Mouse (Mus musculus): ENCODE data around the gene Mip. TPM values are rescaled to one million over a fixed set of nuclear protein-coding genes. Genes with fewer than 3 reads are reported as not detected.

The Mip gene
- not detected for polyA plus RNA-seq (2014; fragmentation: Illumina TruSeq; extraction: RNeasy Lipid Tissue Mini Kit (QIAGEN cat#74804); ENCODE audit: low read depth, low replicate concordance)

DNA sequence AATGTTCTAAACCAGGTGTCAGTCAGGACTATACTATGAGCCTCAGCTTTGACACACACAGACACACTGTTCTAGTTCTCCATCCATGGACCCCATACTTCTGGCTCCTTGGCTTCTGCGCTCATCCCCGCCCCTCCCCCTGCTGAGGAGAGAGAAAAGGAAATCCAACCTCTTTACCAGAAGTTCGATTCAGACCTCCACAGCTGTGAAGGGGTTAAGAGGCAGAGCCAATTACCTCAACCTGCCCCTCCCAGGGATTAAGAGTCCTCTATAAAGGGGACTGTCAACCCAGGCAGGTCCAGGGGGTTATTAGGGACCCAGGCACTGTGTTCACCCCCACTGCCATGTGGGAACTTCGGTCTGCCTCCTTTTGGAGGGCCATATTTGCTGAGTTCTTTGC, at the start of gene Mip:
Mip (plus strand) TSS at position 301 of the 400 bp plus-strand sequence.

DNA sequence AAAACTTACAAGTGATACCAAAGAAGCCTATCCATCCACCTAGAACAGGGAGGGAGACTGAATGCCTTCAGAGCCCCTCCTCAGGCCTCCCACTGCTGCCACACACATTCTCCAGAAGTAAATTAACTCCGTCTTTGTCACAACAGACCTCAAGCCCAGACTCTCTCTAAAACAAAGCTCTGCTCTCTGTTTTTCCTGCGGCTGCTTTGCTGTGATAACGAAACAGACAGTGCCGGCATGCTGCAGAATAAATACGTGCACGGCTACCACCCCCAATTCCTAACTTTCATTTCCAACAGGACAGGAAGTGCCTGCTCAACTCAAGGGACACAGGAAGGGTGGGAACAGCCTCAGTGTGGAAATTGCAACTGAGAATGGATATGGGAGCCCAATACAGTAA, 45.6 kb upstream of the Mip start, which contains the start of gene Rbms2:
Rbms2 (minus strand) TSS at position 309 of the 400 bp plus-strand sequence.

GRCm38 (mm10) chr10:128194024-128194550, 31.6 kb upstream of the Mip start, which contains the start of gene Gls2:
Gene Gls2, plus strand, starts transcription at chr10:128194457.

GRCm38 (mm10) chr10:128211390-128212108, 14.1 kb upstream of the Mip start, which contains the start of gene Spryd4:
Gene Spryd4, minus strand, starts transcription at chr10:128211807.

GRCm38 (mm10) chr10:128231697-128232419, 6.2 kb downstream of the Mip start, which contains the start of gene Timeless:
Gene Timeless, plus strand, starts transcription at chr10:128232065.

DNA sequence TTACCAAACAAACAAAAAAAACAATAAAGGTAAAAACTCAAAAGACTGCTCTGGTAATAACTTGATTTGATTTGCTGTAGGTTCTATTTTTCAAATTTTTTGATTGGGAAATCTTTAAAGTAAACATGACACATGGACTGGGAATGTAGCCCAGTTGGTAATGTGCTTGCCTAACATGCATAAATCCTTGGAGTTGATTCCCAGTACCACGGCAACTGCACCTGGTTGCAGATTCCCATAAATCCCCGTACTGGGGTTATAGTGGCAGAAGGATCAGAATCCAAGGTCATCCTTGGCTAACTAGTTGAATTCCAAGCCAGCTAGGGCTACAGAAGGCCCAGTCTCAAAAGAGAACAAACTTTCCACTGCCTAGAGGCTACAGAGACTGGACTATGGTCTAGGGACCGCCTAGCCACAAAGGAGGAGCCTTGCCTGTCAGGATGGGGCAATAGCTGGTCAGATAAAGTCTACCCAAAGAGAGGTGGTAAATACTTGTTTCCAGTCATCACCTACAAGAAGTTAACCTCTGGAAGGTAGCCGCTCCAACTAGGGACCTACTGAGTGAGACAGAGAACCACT, 28.1 kb downstream of the Mip start, which contains the start of gene Apon:
Apon (plus strand) TSS at position 420 of the 579 bp plus-strand sequence.

DNA sequence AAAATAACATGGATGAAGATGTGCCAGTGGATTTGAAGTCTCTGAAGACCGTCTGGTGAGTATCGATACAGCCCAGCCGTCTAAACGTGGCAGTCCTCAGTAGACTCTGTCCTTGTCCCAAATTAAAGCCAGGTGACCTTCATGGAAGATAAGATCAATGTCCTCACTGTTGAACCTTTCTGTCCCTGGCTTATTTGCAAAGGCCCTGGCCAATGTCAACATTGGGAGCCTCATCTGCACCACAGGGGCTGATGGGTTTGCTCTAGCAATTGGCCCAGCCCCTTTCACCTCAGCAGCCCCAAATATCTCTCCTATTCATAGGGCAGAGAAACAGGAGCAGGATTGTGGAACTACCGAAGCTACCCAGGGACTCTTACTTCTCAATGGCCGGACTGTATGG, 42.7 kb downstream of the Mip start, which contains the start of gene Apof:
Apof (plus strand) TSS at position 301 of the 400 bp plus-strand sequence.

GRCm38 (mm10) chr10:128270287-128270841, 44.7 kb downstream of the Mip start, which contains the start of gene Stat2:
Gene Stat2, plus strand, starts transcription at chr10:128270559.

Other genes with a start within 250 kb of the Mip start
- gene Hsd17b6, start 218.2 kb upstream of the Mip start, polyA plus RNA-seq (2014; fragmentation: Illumina TruSeq; extraction: RNeasy Lipid Tissue Mini Kit (QIAGEN cat#74804); ENCODE audit: low read depth, low replicate concordance) = not detected
- 12.9 TPM for gene Prim1, start 210.7 kb upstream of the Mip start, polyA plus RNA-seq (2014; fragmentation: Illumina TruSeq; extraction: RNeasy Lipid Tissue Mini Kit (QIAGEN cat#74804); ENCODE audit: low read depth, low replicate concordance)
- gene Naca, start 190.3 kb upstream of the Mip start, polyA plus RNA-seq (2014; fragmentation: Illumina TruSeq; extraction: RNeasy Lipid Tissue Mini Kit (QIAGEN cat#74804); ENCODE audit: low read depth, low replicate concordance) = 1,016 TPM
- gene Ptges3, start 166.9 kb upstream of the Mip start, polyA plus RNA-seq (2014; fragmentation: Illumina TruSeq; extraction: RNeasy Lipid Tissue Mini Kit (QIAGEN cat#74804); ENCODE audit: low read depth, low replicate concordance) = 590 TPM
- 811 TPM for gene Atp5b, start 142.6 kb upstream of the Mip start, polyA plus RNA-seq (2014; fragmentation: Illumina TruSeq; extraction: RNeasy Lipid Tissue Mini Kit (QIAGEN cat#74804); ENCODE audit: low read depth, low replicate concordance)
- gene Baz2a, start 134.3 kb upstream of the Mip start, polyA plus RNA-seq (2014; fragmentation: Illumina TruSeq; extraction: RNeasy Lipid Tissue Mini Kit (QIAGEN cat#74804); ENCODE audit: low read depth, low replicate concordance) = 20.4 TPM
- gene Rbms2, start 45.5 kb upstream of the Mip start, polyA plus RNA-seq (2014; fragmentation: Illumina TruSeq; extraction: RNeasy Lipid Tissue Mini Kit (QIAGEN cat#74804); ENCODE audit: low read depth, low replicate concordance) = 27.8 TPM
- not detected for gene Gls2, start 31.4 kb upstream of the Mip start, polyA plus RNA-seq (2014; fragmentation: Illumina TruSeq; extraction: RNeasy Lipid Tissue Mini Kit (QIAGEN cat#74804); ENCODE audit: low read depth, low replicate concordance)
- 9.9 TPM for gene Spryd4, start 14.0 kb upstream of the Mip start, polyA plus RNA-seq (2014; fragmentation: Illumina TruSeq; extraction: RNeasy Lipid Tissue Mini Kit (QIAGEN cat#74804); ENCODE audit: low read depth, low replicate concordance)
- gene Timeless, start 6.2 kb downstream of the Mip start, polyA plus RNA-seq (2014; fragmentation: Illumina TruSeq; extraction: RNeasy Lipid Tissue Mini Kit (QIAGEN cat#74804); ENCODE audit: low read depth, low replicate concordance) = 1.7 TPM
- gene Apon, start 28.3 kb downstream of the Mip start, polyA plus RNA-seq (2014; fragmentation: Illumina TruSeq; extraction: RNeasy Lipid Tissue Mini Kit (QIAGEN cat#74804); ENCODE audit: low read depth, low replicate concordance) = not detected
- gene Apof, start 42.8 kb downstream of the Mip start, polyA plus RNA-seq (2014; fragmentation: Illumina TruSeq; extraction: RNeasy Lipid Tissue Mini Kit (QIAGEN cat#74804); ENCODE audit: low read depth, low replicate concordance) = 7.3 TPM
- gene Stat2, start 44.7 kb downstream of the Mip start, polyA plus RNA-seq (2014; fragmentation: Illumina TruSeq; extraction: RNeasy Lipid Tissue Mini Kit (QIAGEN cat#74804); ENCODE audit: low read depth, low replicate concordance) = 16.5 TPM
- gene Il23a, start 72.9 kb downstream of the Mip start, polyA plus RNA-seq (2014; fragmentation: Illumina TruSeq; extraction: RNeasy Lipid Tissue Mini Kit (QIAGEN cat#74804); ENCODE audit: low read depth, low replicate concordance) = not detected
- 7.5 TPM for gene Pan2, start 77.5 kb downstream of the Mip start, polyA plus RNA-seq (2014; fragmentation: Illumina TruSeq; extraction: RNeasy Lipid Tissue Mini Kit (QIAGEN cat#74804); ENCODE audit: low read depth, low replicate concordance)
- 51.6 TPM for gene Cnpy2, start 96.6 kb downstream of the Mip start, polyA plus RNA-seq (2014; fragmentation: Illumina TruSeq; extraction: RNeasy Lipid Tissue Mini Kit (QIAGEN cat#74804); ENCODE audit: low read depth, low replicate concordance)
- 151 TPM for gene Cs, start 111.9 kb downstream of the Mip start, polyA plus RNA-seq (2014; fragmentation: Illumina TruSeq; extraction: RNeasy Lipid Tissue Mini Kit (QIAGEN cat#74804); ENCODE audit: low read depth, low replicate concordance)
- gene Coq10a, start 143.2 kb downstream of the Mip start, polyA plus RNA-seq (2014; fragmentation: Illumina TruSeq; extraction: RNeasy Lipid Tissue Mini Kit (QIAGEN cat#74804); ENCODE audit: low read depth, low replicate concordance) = 19.6 TPM
- gene Ankrd52, start 151.3 kb downstream of the Mip start, polyA plus RNA-seq (2014; fragmentation: Illumina TruSeq; extraction: RNeasy Lipid Tissue Mini Kit (QIAGEN cat#74804); ENCODE audit: low read depth, low replicate concordance) = 14.8 TPM
- gene Slc39a5, start 175.4 kb downstream of the Mip start, polyA plus RNA-seq (2014; fragmentation: Illumina TruSeq; extraction: RNeasy Lipid Tissue Mini Kit (QIAGEN cat#74804); ENCODE audit: low read depth, low replicate concordance) = not detected
- 32.8 TPM for gene Nabp2, start 185.7 kb downstream of the Mip start, polyA plus RNA-seq (2014; fragmentation: Illumina TruSeq; extraction: RNeasy Lipid Tissue Mini Kit (QIAGEN cat#74804); ENCODE audit: low read depth, low replicate concordance)
- gene Rnf41, start 185.8 kb downstream of the Mip start, polyA plus RNA-seq (2014; fragmentation: Illumina TruSeq; extraction: RNeasy Lipid Tissue Mini Kit (QIAGEN cat#74804); ENCODE audit: low read depth, low replicate concordance) = 13.8 TPM
- gene Smarcc2, start 233.4 kb downstream of the Mip start, polyA plus RNA-seq (2014; fragmentation: Illumina TruSeq; extraction: RNeasy Lipid Tissue Mini Kit (QIAGEN cat#74804); ENCODE audit: low read depth, low replicate concordance) = 50.5 TPM